Mouse (Mus musculus): ENCODE measurements around the gene Gm42674. TPM values are rescaled to one million over a fixed set of nuclear protein-coding genes. Genes with fewer than 3 reads are reported as not detected.
A peak's percentile ranks its signal among the peaks of the same experiment; 100 is the strongest.

Gene Gm42674
- total and polyA plus RNA-seq, 3 experiments = not detected

DNA sequence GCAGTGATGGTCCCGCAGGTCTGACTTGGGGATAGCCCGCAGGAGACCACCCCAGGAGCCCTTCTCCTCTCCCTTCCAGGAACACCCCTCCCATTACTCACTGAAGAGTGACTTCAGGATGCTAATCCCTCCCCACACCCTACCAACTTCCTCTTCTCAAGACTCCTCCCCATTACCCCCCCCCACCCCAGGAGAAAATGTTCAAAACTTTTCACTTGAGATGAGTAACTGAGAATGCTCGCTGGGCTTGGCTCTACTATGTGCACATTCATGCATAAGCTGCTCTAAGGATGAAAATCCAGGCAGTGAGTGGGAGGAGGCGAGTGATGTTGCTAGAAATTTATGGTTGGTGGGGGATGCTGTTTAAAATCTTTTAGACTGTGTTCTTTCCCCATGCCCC lies 10.4 kb downstream of the Gm42674 start:
- Histone ChIP-seq H3K4me3 (no peak overlapping the region), H3K27me3 (ENCODE audit: control insufficient read depth, insufficient read depth, low read length) (no peaks in the 10 kb centered on the region), H3K36me3 (ENCODE audit: control insufficient read depth, insufficient read depth, low read length) (no peaks in the 10 kb centered on the region), H3K9ac (ENCODE audit: low read depth, low read length) (no peak overlapping the region), H3K79me2 (replicated peaks; ENCODE audit: control insufficient read depth, insufficient read depth, low read length) (no peaks in the 10 kb centered on the region), H3K4me1 (ENCODE audit: control insufficient read depth, insufficient read depth, low read length) (peaks cover 3% of the 10 kb centered on the region; the same call in 1 of the 2 replicates), H3K27ac (peak overlapping the region; percentile 64; the same call in 1 of the 2 replicates)
- WGBS = 67% methylated on average over 4 of the region's 4 CpGs
- intact Hi-C loops (cut with DNase I) = loop anchor here (10.0 kb wide), 1 partner anchor 197 kb away; no protein-coding TSS in a partner anchor
- TF ChIP-seq CTCF (IDR thresholded peaks at IDR 0.05) (no peak), POLR2A (IDR thresholded peaks at IDR 0.05; ENCODE audit: insufficient read depth, low read depth, low read length) (0 out of 2 replicates have a peak, but pooled peaks have one; percentile 20)
- DNase-seq = no peak

DNA sequence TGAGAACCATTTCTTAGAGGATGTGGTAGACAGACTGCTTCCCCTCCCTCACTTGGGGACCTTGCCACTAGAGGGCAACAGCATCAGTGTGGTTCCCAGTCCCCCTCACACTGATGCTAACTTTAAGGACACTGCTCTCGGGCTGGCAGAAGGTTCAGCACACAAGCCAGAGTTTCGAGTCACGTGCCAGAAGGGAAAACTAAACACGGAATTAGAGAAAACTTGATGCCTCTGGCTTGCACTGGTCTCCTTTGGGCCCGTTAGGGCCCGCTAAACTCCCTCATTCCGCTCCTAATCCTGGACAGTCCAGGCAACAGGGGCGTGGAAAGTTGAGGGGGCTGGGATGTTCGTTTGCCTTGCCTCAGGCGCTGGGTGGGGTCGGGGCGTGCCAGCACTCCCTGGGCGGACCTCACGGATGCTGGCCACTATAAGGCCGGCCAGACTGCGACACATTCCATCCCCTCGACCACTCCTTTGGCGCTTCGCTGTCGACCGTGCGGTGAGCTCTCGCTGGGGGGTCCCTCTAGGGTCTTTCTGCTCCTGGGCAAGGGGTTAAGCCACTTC lies 11.1 kb downstream of the Gm42674 start, which contains the start of gene S100a6:
TSS of gene S100a6 (plus strand) at position 155 of the 564 bp plus-strand sequence.
- H3K79me2 ChIP-seq (replicated peaks; ENCODE audit: control insufficient read depth, insufficient read depth, low read length) = no peaks in the 10 kb centered on the region
- no peaks in the 10 kb centered on the region for H3K27me3 ChIP-seq (ENCODE audit: control insufficient read depth, insufficient read depth, low read length)
- H3K27ac ChIP-seq = peak within 1 kb of the TSS; percentile 64
- H3K36me3 ChIP-seq (ENCODE audit: control insufficient read depth, insufficient read depth, low read length) = no peaks in the 10 kb centered on the region
- peak within 1 kb of the TSS; percentile 47 for H3K4me3 ChIP-seq
- WGBS = 1% methylated on average over 23 of the region's 23 CpGs
- intact Hi-C loops (cut with DNase I) = loop anchor here (10.0 kb wide), 1 partner anchor 198 kb away; no protein-coding TSS in a partner anchor
- TF ChIP-seq POLR2A (IDR thresholded peaks at IDR 0.05; ENCODE audit: insufficient read depth, low read depth, low read length) = peak; percentile 84
- TF ChIP-seq CTCF (IDR thresholded peaks at IDR 0.05) = peak; percentile 82
- TF ChIP-seq EP300 (IDR thresholded peaks at IDR 0.05; ENCODE audit: insufficient read depth, low read depth, low read length) = 0 out of 2 replicates have a peak, but pooled peaks have one; percentile 26
- peak within 1 kb of the TSS; percentile 41 for H3K9ac ChIP-seq (ENCODE audit: low read depth, low read length)
- peaks cover 3% of the 10 kb centered on the region; the same call in 1 of the 2 replicates for H3K4me1 ChIP-seq (ENCODE audit: control insufficient read depth, insufficient read depth, low read length)
- DNase-seq = peak; percentile 81 to 84

GRCm38 (mm10) chr3:90613461-90614147 lies 11.9 kb downstream of the Gm42674 start:
- H3K9ac ChIP-seq (ENCODE audit: low read depth, low read length) = peak overlapping the region; percentile 41
- TF ChIP-seq POLR2A (IDR thresholded peaks at IDR 0.05; ENCODE audit: insufficient read depth, low read depth, low read length) = no peak
- TF ChIP-seq CTCF (IDR thresholded peaks at IDR 0.05) = no peak
- TF ChIP-seq EP300 (IDR thresholded peaks at IDR 0.05; ENCODE audit: insufficient read depth, low read depth, low read length) = no peak
- peak overlapping the region; percentile 47 for H3K4me3 ChIP-seq
- no peaks in the 10 kb centered on the region for H3K27me3 ChIP-seq (ENCODE audit: control insufficient read depth, insufficient read depth, low read length)
- peaks cover 3% of the 10 kb centered on the region; the same call in 1 of the 2 replicates for H3K4me1 ChIP-seq (ENCODE audit: control insufficient read depth, insufficient read depth, low read length)
- H3K27ac ChIP-seq = peak overlapping the region; percentile 64
- H3K79me2 ChIP-seq (replicated peaks; ENCODE audit: control insufficient read depth, insufficient read depth, low read length) = no peaks in the 10 kb centered on the region
- no peak for DNase-seq
- H3K36me3 ChIP-seq (ENCODE audit: control insufficient read depth, insufficient read depth, low read length) = no peaks in the 10 kb centered on the region
- WGBS = 51% methylated on average over 7 of the region's 7 CpGs
- intact Hi-C loops (cut with DNase I) = loop anchor here (10.0 kb wide), 1 partner anchor 199 kb away; no protein-coding TSS in a partner anchor

GRCm38 (mm10) chr3:90614148-90614530 lies 12.4 kb downstream of the Gm42674 start:
- Histone ChIP-seq H3K4me1 (ENCODE audit: control insufficient read depth, insufficient read depth, low read length) (peaks cover 3% of the 10 kb centered on the region; the same call in 1 of the 2 replicates), H3K79me2 (replicated peaks; ENCODE audit: control insufficient read depth, insufficient read depth, low read length) (no peaks in the 10 kb centered on the region), H3K4me3 (peak overlapping the region; percentile 47), H3K27ac (peak overlapping the region; percentile 64), H3K9ac (ENCODE audit: low read depth, low read length) (peak overlapping the region; percentile 41), H3K27me3 (ENCODE audit: control insufficient read depth, insufficient read depth, low read length) (no peaks in the 10 kb centered on the region), H3K36me3 (ENCODE audit: control insufficient read depth, insufficient read depth, low read length) (no peaks in the 10 kb centered on the region)
- no peak for TF ChIP-seq POLR2A (IDR thresholded peaks at IDR 0.05; ENCODE audit: insufficient read depth, low read depth, low read length)
- no peak for TF ChIP-seq CTCF (IDR thresholded peaks at IDR 0.05)
- TF ChIP-seq EP300 (IDR thresholded peaks at IDR 0.05; ENCODE audit: insufficient read depth, low read depth, low read length) = no peak
- DNase-seq = no peak
- intact Hi-C loops (cut with DNase I) = loop anchor here (10.0 kb wide), 1 partner anchor 199 kb away; no protein-coding TSS in a partner anchor
- WGBS = 69% methylated on average over 6 of the region's 6 CpGs

GRCm38 (mm10) chr3:90614611-90615251 lies 13.0 kb downstream of the Gm42674 start:
- Histone ChIP-seq H3K9ac (ENCODE audit: low read depth, low read length) (peak overlapping the region; percentile 10), H3K4me3 (peak overlapping the region; percentile 5), H3K27me3 (ENCODE audit: control insufficient read depth, insufficient read depth, low read length) (no peaks in the 10 kb centered on the region), H3K36me3 (ENCODE audit: control insufficient read depth, insufficient read depth, low read length) (no peaks in the 10 kb centered on the region), H3K79me2 (replicated peaks; ENCODE audit: control insufficient read depth, insufficient read depth, low read length) (no peaks in the 10 kb centered on the region), H3K27ac (peak overlapping the region; percentile 64), H3K4me1 (ENCODE audit: control insufficient read depth, insufficient read depth, low read length) (peaks cover 3% of the 10 kb centered on the region; the same call in 1 of the 2 replicates)
- DNase-seq = no peak
- TF ChIP-seq POLR2A (IDR thresholded peaks at IDR 0.05; ENCODE audit: insufficient read depth, low read depth, low read length) = no peak
- TF ChIP-seq EP300 (IDR thresholded peaks at IDR 0.05; ENCODE audit: insufficient read depth, low read depth, low read length) = no peak
- no peak for TF ChIP-seq CTCF (IDR thresholded peaks at IDR 0.05)
- WGBS = 68% methylated on average over 11 of the region's 11 CpGs
- intact Hi-C loops (cut with DNase I) = loop anchor here (1.0 to 10.0 kb wide), 3 partner anchors 29 to 200 kb away; partner anchors contain the start of gene Snapin
